Mouse (Mus musculus): Measurements from ENCODE around the gene Rhebl1. TPM values are rescaled to one million over a fixed set of nuclear protein-coding genes. Genes with fewer than 3 reads are reported as not detected.
"Not testable (repeated sequence)": the region's sequence is repeated elsewhere in the genome, so short reads cannot be mapped to it uniquely, and the experiment has no call there.

Rhebl1 gene
- 1 to 10 TPM; 8.1 to 9.3 TPM for total RNA-seq (2021)
- long read RNA-seq, experiment 1, partial matches to known transcripts, result 8 of 13 reads
- long read RNA-seq, experiment 1, other reads (novel, unspliced or antisense), result 1 of 13 reads
- long read RNA-seq, experiment 2, partial matches to known transcripts, result 6 of 12 reads
- long read RNA-seq, experiment 2, other reads (novel, unspliced or antisense), result 1 of 12 reads

DNA sequence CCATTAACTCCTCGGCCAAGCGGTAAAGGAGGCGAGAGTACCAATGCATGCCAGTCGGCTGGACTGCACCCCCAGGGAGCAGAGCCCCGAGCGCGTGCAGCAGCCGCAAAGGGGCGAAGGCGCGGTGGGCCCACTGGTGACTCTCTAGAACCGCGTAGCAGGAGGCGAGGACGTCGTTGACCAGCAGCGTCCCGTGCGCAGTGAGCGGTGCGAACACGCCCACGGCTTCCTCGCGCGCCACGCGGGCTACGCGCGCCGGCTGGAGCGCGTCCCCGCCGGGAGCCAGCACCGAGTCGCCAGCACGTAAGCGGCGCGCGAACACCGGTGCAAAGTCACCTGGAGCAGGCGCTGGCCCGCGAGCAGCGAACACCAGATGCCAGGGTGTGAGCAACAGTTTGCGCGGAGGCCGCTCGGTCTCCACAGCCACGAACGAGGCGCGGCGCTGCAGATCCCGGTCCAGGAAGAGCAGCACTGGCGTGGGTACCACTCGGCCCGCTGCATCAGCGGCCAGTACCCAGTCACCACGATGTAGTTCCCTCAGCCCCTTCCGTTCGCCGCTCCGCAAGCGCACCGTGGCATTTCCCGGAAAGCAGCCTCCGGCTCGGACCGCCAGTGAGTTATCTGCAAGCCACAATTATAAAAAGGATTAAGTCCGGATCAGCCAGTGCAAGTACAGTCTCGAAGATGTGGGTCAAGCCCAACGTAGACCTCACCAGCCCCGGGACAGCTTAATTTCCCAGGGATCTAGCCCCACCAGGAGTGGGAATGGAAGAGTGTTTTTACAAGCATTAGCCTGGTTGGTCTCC is at the start of gene Rhebl1:
Gene Rhebl1, minus strand, starts transcription at position 601 of the 806 bp plus-strand sequence.
- no peak for DNase-seq (ENCODE audit: low spot score in 2 of 2)

DNA sequence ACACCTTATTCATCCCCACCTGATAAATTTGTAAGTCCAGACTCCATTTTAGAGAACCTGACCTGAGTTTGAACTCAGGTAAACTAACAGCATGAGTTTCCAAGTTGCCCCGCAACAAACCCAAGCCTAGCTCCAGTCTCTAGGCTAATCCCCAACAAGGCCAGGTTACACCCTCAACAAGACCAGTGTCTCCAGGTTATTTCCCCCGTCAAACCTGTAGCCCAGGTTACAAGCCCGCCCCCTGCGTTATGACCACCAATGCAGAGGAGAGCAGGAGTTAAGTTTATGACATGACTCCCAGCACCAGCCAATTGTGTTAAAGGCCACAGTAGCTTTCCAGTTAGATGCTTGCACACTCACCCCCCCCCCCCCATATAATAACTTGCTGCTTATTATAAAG is 48.8 kb upstream of the Rhebl1 start:
- no peak for DNase-seq (ENCODE audit: low spot score in 2 of 2)

DNA sequence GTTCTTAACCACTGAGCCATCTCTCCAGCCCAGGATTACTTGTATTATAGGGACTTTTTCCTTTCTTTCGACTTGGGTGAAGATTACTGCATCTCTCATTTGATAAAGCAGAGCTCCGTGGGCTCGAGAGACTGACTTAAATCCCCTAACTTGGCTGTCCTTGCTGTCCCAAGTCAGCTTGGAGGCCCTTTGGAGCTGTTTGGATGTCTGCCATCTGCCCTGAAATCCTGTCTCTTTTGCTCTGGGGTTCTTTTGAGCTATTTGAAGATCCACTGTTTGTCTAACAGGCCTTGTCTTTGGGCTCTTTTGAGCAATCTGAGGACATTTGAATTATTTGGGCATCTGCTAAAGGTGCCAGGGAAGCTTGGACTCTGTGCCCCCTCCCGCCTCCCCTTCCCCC is 47.7 kb upstream of the Rhebl1 start:
- no peak for DNase-seq (ENCODE audit: low spot score in 2 of 2)

DNA sequence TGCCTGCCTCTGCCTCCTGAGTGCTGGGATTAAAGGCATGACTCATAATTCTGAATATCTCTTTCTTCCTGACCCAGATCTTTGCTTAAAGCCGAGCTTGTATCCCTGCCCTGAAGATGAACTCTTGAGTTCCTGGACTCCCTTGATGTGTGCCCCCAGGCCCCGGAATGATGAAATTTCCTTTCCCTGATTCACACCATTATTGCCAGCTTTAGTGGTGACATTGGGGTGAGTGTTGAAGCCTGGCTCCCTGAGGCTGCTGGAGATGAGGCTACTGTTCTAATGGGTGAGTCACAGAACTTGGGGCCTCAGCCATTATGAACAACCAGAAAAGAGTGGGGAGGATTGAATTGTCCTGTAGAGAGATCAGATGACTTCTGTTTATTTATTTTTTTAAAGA is 47.2 kb upstream of the Rhebl1 start:
- DNase-seq (ENCODE audit: low spot score in 2 of 2), result no peak

DNA sequence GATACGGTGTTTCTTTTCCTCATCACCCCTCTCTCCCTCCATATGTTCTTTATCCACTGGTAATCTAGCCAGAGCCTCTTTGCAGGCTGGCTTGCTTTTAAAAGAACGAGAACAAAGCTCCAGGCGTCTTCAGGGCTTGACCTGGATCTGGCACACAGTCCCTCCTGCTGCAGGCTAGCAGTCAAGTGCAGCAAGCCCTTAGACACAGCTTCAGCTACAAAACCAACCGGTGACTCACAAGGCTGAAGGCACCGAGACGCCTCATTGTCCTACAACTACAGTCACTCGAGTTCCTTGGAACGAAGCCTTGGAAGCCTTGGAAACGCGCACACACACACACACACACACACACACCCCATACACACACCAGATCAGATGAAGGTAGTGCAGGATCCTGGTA is 46.5 kb upstream of the Rhebl1 start:
- DNase-seq (ENCODE audit: low spot score in 2 of 2), result no peak

DNA sequence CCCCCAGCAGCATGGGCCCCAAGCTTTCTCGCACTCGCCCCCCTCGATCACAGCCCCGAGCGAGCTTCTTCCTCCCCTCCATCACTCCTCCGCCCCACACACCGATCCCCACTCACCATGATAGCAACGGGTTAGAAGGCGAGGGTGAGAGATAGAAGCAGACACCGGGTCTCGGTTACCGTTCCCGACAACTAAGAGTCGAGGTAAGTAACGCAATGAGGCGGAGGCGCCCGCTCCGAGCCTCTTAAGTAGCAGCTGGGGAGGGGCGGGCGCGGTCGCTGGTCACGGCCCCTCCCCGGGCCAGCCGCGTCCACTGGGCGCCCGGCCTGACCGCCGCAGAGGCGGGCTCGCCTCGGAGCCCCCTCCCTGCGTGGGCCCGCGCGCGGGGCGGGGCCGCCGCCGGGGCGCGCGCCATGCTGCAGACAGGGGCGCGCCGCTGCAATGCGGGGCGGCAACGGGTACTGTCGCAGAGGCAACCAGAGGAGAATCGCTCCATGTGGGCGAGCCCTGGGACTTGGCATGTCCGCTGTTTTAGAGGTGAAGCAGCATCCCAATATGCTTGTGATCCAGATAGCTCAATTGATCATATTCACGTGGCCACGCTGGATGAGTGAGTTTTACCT is 40.0 kb upstream of the Rhebl1 start, which contains the start of gene Tuba1b:
Gene Tuba1b, minus strand, starts transcription at position 349 of the 623 bp plus-strand sequence.
- peak; percentile 85 to 91 for DNase-seq (ENCODE audit: low spot score in 2 of 2)

DNA sequence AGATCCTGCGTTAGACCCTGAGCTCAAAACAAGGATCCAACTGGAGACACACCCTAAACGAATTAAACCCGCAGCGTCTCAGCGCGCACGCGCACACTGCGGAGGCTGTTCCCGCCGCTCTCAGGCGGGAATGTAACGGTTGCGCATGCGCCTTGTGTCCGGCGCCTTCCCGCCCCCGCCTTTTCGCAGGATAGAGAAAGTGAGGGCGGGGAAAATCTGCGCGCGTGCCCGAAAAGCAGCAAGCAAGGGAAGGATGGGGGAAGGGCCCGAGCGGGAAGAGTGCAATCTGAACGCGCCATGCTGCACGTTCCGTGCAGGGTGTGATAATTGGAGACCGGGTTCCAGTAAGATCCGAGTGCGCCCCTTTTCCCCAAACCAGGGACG is 39.5 kb upstream of the Rhebl1 start:
- peak; percentile 91 to 97 for DNase-seq (ENCODE audit: low spot score in 2 of 2)

DNA sequence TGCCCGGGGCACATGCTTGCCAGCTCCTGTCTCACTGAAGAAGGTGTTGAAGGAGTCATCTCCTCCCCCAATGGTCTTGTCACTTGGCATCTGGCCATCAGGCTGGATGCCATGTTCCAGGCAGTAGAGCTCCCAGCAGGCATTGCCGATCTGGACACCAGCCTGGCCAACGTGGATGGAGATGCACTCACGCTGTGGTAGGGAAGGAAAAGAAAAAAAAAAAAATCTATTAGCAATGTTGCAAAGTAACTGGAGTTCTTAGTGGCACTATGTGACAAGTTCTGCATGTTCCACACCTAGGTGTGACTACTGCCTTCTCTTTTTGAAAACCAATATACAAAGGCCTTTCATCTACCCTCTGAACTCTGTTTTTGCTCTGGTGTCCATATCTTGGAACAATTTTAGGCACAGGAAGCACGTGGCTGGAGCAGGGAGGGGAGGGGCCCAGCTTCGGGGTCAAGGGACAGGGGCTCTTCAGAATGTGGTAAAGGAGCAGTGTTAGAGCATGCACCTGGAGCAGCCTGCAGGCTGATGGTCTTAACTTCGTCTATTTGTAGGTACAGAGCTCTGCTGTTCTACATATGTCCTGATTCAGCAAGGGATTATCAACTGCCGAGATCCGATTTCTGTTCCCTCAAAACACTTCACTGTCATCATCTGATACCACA is 38.8 kb upstream of the Rhebl1 start:
- DNase-seq (ENCODE audit: low spot score in 2 of 2), result not testable (repeated sequence)

DNA sequence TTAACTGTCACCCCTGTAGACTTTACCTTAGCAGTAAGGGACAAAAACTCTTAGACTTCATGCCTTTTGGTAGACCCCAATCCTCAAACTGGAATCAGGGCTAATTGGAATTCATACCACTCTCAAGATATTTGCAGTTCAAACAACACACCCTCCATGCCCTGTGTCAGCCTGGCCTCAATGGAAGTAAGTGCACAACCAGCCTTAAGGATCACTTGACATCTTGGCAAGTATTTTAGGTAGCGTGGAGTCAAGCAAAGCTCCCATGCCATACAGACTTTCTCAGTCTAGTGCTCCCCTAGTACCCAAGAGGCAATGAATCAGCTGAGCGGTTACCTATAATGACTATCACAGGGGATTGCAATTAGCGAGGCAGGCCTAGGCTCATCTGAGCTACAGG is 36.7 kb upstream of the Rhebl1 start:
- no peak for DNase-seq (ENCODE audit: low spot score in 2 of 2)

DNA sequence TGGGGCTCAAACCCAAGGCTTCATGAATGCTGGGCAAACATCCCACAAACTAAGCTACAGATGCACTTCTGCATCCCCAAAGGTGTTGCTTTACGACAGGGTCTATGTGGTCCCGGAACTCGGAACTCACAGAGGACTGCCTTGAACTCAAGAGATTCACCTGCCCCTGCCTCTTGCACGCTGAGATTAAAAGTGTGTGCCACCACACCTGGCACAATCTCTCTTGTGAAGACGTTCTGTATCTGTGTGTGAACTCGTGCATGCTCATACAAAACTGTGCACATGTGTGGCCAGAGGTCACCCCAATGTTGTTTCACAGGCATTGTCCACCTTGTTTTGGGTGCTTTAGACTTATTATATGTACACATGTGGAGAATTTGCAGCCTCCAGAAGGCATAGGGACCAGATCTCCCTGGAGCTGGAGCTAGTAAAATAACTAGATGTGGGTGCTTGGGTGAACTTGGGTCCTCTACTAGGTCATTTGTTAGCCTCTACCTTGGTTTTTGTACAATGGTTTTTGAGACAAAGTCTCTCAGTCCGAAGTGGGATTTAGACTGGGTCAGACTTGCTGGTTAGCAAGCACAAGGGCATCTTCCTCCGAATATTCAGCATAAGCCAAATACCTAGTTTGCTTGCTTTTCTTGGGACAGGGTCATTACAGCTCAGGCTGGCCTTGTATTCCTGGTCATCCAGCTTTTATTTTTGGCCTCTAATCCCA is 35.8 kb upstream of the Rhebl1 start:
- no peak for DNase-seq (ENCODE audit: low spot score in 2 of 2)

DNA sequence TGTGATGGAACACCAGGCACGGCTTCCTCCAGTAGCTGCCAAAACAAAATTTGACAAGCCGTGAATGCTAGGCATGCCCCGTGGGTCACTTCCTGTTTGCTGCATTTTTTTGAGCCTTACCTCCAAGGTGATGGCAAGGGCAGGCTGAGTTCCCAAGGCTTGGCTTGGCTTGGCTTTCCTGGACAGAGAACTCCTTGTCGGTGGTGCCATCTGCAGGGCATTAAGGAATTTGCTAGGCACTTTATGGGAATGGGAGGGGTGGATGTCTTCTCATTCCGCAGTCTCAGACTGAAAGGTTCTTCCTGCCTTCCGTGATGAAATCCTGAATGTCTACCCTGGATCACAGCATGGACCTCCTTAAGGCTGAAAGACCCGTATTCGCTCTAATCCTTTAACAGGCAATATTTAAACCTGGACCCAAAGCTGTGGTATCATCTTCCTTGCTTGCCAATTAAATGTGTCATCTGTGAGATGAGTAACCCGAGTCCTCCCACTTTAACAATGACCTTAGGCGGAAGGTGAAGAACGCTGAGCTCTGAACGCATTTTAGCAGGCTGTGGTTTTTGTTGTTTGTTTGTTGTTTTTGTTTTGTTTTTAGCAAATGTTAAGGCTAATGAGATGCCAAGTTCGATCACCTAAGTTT is 34.4 kb upstream of the Rhebl1 start:
- DNase-seq (ENCODE audit: low spot score in 2 of 2), result peak; percentile 64 to 75

DNA sequence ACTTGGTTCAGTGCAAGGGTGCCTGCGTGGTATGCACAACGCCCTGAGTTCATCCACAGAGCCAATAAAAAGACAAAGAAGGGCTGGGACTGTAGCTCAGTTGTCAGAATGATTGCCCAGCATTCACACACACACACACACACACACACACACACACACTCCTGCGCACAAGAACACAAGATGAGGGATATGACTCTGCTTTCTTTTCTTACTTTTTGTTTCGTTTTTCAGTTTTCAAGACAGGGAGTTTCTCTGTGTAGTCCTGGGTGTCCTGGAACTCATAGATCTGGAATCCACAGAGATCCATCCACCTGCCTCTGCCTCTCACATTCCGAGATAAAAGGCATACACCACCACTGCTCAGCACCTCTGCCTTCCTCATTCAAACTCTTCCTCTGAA is 33.2 kb upstream of the Rhebl1 start:
- no peak for DNase-seq (ENCODE audit: low spot score in 2 of 2)

DNA sequence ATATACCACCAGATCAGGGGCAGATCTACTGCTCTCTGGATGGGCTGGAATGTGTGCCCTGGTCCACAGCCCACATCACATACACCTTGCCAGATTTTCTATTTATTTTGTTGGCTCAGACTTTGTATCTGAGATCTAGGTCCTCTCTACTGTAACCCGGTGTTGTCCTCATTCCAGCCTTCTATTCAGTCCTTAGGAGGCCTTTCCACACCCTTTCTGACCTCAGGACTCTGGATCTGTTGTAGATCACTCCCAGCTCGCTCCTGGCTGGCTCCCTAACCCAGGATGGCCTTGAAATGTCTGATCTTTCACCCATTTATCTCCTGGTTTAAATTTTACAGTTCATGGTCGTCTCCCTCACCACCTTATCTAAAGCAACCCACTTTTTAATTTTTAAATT is 30.3 kb upstream of the Rhebl1 start:
- DNase-seq (ENCODE audit: low spot score in 2 of 2), result no peak

DNA sequence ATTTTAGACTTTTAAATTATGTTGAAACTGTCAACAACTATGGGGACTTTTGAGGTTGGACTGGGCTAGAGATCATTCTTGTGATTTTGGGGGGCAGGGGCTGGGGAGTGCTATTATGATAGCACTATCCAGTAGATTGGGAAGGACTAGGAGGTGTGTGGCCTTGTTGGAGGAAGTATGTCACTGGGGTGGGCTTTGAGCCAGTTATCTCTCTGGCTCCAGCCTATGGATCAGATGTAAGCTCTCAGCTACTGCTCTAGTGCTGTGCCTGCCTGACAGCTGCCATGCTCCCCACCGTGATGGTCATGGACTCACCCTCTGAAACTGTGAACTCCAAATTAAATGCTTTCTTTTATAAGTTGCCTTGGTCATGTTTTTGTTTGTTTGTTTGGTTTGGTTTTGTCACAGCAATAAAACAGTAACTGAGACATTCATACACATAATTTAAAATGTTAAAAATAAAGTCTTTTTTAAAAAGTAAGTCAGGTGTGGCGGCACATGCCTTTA is 28.7 kb upstream of the Rhebl1 start:
- no peak for DNase-seq (ENCODE audit: low spot score in 2 of 2)

DNA sequence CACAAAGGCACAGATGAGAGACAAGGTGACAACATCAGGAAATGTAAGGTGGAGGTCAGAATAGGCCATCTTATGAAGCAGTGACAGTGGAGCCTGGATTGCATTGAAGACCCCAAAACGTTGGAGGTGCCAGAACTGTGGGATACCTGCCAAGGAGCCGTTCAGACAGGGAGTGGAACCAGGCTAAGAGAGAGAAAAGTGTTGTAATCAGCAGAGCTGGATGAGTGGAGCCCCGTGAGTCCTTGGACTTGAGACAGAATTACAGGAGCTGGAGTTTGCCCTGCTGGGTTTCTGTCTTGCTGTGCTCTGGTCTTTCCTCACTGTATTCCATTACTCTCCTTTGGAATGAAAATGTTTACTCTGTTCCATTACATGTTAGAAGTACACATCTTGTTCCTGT is 28.2 kb upstream of the Rhebl1 start:
- no peak for DNase-seq (ENCODE audit: low spot score in 2 of 2)

DNA sequence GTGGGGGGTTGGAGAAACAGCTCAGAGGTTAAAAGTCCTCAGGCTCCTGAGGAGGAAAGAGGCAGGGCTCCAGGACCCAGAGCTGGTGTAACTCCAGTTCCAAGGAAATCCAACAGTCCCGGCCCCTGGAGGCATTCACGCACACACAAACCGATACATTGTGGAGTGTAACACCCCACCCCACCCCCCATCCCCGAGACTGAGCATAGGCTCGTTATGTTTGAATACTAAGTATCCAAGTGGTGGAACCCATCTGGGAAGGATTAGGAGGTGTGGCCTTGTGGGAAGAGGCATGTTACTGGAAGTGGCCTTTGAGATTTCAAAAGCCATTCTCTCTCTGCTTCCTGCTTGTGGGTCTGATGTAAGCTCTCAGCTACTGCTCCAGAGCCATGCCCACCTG is 27.2 kb upstream of the Rhebl1 start:
- no peak for DNase-seq (ENCODE audit: low spot score in 2 of 2)

DNA sequence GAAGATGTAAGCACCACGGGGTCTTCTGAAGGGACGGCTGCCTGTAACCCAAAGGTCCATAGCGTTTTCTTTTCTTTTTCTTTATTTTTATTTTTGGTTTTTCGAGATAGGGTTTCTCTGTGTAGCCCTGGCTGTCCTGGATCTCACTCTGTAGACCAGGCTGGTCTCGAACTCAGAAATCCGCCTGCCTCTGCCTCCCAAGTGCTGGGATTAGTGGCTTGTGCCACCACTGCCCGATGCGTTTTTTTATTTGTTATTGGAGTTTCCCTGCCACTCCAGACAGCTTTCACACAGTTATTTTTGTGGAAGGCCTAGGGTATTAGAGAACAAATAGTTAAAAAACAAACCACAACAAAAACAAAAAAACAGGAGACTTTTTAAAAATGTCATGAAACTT is 24.2 kb upstream of the Rhebl1 start:
- DNase-seq (ENCODE audit: low spot score in 2 of 2), result not testable (repeated sequence)

DNA sequence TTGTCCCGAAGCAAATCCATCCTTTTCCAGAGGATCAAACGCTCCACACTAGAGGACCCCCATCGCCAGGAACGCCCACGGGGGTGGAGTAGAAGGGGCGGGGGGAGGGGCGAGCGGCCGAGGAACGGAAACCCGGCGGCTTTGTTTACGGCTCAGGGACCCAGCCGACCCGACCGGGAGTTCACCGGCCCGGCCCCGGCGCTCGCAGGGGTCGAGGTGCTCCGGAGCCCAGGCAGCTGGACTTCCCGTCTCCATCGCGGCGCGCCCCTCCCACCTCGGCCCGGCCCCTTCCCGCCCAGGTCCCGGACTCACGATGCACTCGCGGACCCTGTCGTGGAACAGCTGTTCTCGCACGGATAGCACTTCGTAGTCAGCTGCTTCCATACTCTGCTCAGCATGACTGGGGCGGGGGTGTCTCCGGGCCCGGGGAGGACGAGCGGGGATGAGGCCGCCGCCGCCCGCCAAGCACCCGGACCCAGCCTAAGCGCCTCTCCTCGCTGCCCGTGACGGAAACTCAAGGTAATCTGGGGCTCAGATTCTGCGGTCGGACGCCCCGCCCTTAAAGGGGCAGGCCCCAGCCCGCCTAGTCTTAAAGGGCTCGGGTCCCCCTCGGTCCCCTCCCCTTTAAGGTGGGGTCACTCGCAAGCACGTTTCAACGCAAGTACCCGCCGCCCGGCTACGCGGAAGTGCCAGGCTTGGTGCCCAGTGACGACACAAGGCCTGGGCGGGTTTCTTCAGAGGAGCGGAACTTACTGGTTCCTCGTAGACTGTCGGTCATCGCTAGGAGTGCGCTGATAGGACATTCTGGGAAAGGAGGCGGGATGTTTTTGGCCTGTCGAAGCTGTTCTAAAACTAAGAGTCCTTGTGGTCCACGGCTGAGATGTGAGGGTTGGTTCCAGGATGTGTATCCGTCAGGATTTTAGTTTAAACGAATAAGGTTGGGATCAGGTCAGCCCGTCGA is 23.5 kb upstream of the Rhebl1 start, which contains the start of gene Lmbr1l:
Gene Lmbr1l, minus strand, starts transcription at position 694 of the 961 bp plus-strand sequence.
- DNase-seq (ENCODE audit: low spot score in 2 of 2), result peak; percentile 98 to 100

DNA sequence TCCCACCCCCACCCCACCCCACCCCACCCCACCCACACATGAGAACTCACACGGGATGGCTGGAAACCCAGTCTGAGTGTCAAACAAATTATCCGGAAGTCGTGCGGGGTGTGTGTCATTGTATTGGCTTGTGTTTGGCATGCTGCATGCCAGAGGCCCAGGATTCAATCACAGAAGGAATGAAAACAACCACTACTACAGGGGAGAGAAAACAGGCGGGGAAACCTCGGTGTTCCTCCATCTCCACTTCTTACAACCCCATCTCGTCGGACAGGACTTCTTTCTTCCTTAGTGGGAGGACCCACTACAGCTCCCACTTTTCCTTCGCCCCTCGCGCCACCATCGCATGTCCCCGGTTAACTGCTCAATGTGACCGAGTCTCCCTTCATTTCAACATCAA is 22.8 kb upstream of the Rhebl1 start:
- DNase-seq (ENCODE audit: low spot score in 2 of 2), result no peak

Measured in layer of hippocampus, postnatal 14 days (tissue).